Mouse (Mus musculus) kidney, postnatal 0 days (tissue): ENCODE measurements around the gene Wdr25. TPM values are rescaled to one million over a fixed set of nuclear protein-coding genes. Genes with fewer than 3 reads are reported as not detected.

Source experiments
- ATAC-seq: fragments of 200-750 bp; cut with Nextera tagmentation; replicated peaks from 2 replicates; pipeline ENCODE4 v1.8.0; 2017; ENCODE audit warnings: low read depth, moderate number of reproducible peaks, moderate TSS enrichment, moderate library complexity; ENCODE audit not compliant: low FRiP score
- DNase-seq: peaks from one replicate; pipeline ENCODE4 v3.0.0-alpha.2; 2016; ENCODE audit warnings: low spot score
- H3K27ac ChIP-seq: fragments of 300-500 bp; sonication (generic); 2 replicates; pipeline ENCODE4 v1.5.1; 2014; ENCODE audit warnings: mild to moderate bottlenecking
- H3K27me3 ChIP-seq: fragments of 300-500 bp; sonication (generic); 2 replicates; pipeline ENCODE4 v1.6.1; 2014; ENCODE audit warnings: low read length, mixed read lengths; ENCODE audit not compliant: insufficient read depth
- H3K36me3 ChIP-seq: fragments of 300-500 bp; sonication (generic); 2 replicates; pipeline ENCODE4 v1.6.1; 2014; ENCODE audit warnings: low read length, mixed read lengths; ENCODE audit not compliant: insufficient read depth
- H3K4me1 ChIP-seq: fragments of 300-500 bp; sonication (generic); replicated peaks from 2 replicates; pipeline ENCODE4 v1.6.1; 2014; ENCODE audit warnings: antibody characterized with exemption, low read length, mixed read lengths; ENCODE audit not compliant: insufficient read depth
- H3K4me2 ChIP-seq: fragments of 300-500 bp; sonication (generic); 2 replicates; pipeline ENCODE4 v1.6.1; 2014; ENCODE audit warnings: mild to moderate bottlenecking, low read length, moderate library complexity, mixed read lengths
- H3K4me3 ChIP-seq: fragments of 300-500 bp; sonication (generic); replicated peaks from 2 replicates; pipeline ENCODE4 v1.5.1; 2014; ENCODE audit warnings: low read depth, low read length
- H3K9ac ChIP-seq: fragments of 300-500 bp; sonication (generic); 2 replicates; pipeline ENCODE4 v1.6.1; 2014; ENCODE audit warnings: low read depth, low read length
- H3K9me3 ChIP-seq: fragments of 300-500 bp; sonication (generic); replicated peaks from 2 replicates; pipeline ENCODE4 v1.6.1; 2016; ENCODE audit warnings: low read length, inconsistent platforms, mixed read lengths
- CTCF ChIP-seq: IDR thresholded peaks from 2 replicates; pipeline ENCODE4 v1.5.1; 2016; ENCODE audit warnings: antibody characterized with exemption, low read depth, mild to moderate bottlenecking, moderate library complexity
- WGBS: fragments of 180-500 bp; shearing (Covaris S2); extraction: QIAGEN DNeasy Blood & Tissue Kit; methylation state at CpG from one replicate; pipeline ENCODE4 v1.1.7; 2014; 5-methylcytosine and 5-hydroxymethylcytosine counted together
- polyA plus RNA-seq: library from polyadenylated mRNA; unstranded; fragments of >200 nt; fragmentation: Nextera tagmentation; extraction: Ambion mirVana; gene quantifications from 2 replicates; pipeline ENCODE4 v1.2.1, GENCODE M21; 2015

Wdr25 gene
- polyA plus RNA-seq, 1 experiment from 2014 or later, result 5.3 TPM

DNA sequence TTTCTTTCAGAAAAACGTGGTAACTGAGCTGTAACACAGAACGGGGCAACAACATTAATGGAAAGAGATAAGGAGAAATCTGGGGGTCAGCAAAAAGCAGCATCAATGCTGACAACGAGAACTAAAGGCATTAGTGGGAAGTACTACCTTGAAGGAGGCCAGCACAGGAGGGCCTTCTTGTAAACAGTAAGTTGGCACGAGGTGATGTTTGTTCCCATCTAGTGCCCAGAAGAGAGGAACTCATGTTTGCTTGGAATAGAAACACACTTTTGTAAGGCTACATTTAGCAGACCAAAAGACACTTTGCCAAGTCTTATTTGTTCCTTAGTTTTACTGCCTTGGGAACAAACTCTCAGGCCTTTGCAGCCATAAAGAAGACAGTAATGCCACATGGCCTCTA, 4.8 kb upstream of the Wdr25 start:
- ATAC-seq (no peak), DNase-seq (no peak)
- Histone ChIP-seq H3K27me3 (no peaks in the 10 kb centered on the region), H3K4me1 (peaks cover 5% of the 10 kb centered on the region; the same call in 1 of the 2 replicates), H3K9ac (no peak overlapping the region), H3K36me3 (peaks cover 21% of the 10 kb centered on the region), H3K9me3 (no peaks in the 10 kb centered on the region), H3K4me3 (no peak overlapping the region), H3K4me2 (no peak overlapping the region), H3K27ac (no peak overlapping the region)
- 85% methylated on average over 4 of the region's 4 CpGs for WGBS
- TF ChIP-seq CTCF, result no peak

DNA sequence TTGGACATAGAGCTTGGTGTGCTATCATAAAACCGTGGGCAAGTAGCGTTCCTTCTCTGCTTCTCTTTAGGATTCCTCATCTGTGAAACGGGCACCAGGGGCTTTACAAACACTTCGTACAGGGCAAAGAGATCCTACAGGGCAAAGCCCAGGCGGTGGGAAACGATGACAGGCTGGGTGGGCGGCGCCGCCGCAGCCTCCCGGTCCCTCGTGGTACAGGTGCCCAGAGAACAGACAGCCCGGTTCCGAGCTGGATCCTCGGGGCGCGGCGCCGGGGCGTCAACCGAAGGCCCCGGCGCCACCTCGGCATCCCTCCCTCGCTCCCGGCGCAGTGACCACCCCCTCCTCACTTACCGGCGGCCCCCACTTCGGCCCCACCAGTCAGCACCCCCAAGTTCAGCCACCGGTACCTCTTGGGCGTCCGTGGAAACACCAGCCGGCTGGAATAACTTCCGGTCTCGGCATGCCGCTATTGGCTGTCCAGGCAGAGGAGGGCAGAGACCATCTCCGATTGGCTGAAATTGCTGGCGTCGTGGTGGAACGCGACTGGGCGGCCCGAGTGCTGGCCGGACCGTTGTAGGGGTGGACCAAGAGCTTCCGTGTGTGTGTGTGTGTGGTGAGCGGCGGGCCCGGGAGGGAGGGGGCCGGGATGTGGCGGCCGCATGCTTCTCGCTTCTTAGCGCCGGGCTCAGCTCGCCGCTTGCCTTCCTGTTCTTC, 442 bp downstream of the Wdr25 start, which contains the start of gene Wars:
Gene Wars (minus strand): TSS at position 460 of the 717 bp plus-strand sequence.
- H3K4me2 ChIP-seq, result peak within 1 kb of the TSS; percentile 79
- H3K9ac ChIP-seq, result peak within 1 kb of the TSS; percentile 77
- peaks cover 5% of the 10 kb centered on the region; the same call in 1 of the 2 replicates for H3K4me1 ChIP-seq
- no peaks in the 10 kb centered on the region for H3K27me3 ChIP-seq
- peak within 1 kb of the TSS; percentile 65 for H3K27ac ChIP-seq
- no peak for TF ChIP-seq CTCF
- peak within 1 kb of the TSS; percentile 77 for H3K4me3 ChIP-seq
- H3K9me3 ChIP-seq, result no peaks in the 10 kb centered on the region
- peak; percentile 100 for ATAC-seq
- DNase-seq, result peak; percentile 98
- WGBS, result under 1% methylated on average over 56 of the region's 58 CpGs
- H3K36me3 ChIP-seq, result no peaks in the 10 kb centered on the region; the same call in 1 of the 2 replicates

DNA sequence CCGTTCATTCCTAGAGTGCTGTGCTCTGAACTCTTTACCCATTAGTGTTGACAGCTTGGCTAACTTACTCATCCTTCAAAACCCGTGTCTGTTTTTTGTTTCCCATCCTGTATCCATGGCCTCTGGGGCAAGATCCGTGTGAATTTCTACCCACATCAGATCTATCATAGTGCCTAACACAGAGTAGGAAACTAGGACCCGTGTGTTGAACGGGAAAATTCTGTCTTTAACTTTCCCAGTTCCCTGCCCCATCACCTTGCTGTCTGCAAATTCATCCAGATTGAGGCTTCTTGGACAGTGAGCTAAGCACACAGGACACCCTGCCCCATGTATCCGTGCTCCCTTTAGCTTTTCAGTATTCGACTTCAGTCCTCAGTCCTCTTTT, 993 bp downstream of the Wdr25 start:
- Histone ChIP-seq H3K4me2 (peak overlapping the region; percentile 79), H3K9ac (peak overlapping the region; percentile 44), H3K4me3 (peak overlapping the region; percentile 77), H3K27me3 (no peaks in the 10 kb centered on the region), H3K4me1 (peaks cover 5% of the 10 kb centered on the region; the same call in 1 of the 2 replicates), H3K9me3 (no peaks in the 10 kb centered on the region), H3K36me3 (no peaks in the 10 kb centered on the region; the same call in 1 of the 2 replicates), H3K27ac (no peak overlapping the region)
- no peak for ATAC-seq
- no peak for DNase-seq
- no peak for TF ChIP-seq CTCF
- under 1% methylated on average over 7 of the region's 7 CpGs for WGBS

DNA sequence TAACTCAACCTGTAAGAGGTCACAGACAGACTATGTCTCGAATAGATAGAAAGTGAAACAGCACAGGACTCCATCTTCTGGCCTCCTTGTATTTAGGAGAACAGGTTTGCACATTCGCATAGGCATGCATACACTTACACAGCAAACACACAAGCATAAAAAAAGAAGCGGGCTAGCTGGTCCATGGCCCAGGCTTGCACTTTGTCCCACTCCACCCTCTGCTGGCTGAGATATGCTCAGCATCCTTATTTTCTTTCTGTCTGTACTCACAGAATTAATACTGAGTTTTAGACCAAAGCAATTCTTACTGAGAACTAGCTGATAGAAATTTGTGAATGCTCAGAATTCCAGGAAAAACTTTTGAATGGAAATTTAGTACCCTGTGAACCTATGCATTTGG, 2.6 kb downstream of the Wdr25 start:
- DNase-seq, result peak; percentile 62
- H3K4me2 ChIP-seq, result no peak overlapping the region
- peak; percentile 72 for TF ChIP-seq CTCF
- ATAC-seq, result no peak
- H3K4me1 ChIP-seq, result peaks cover 5% of the 10 kb centered on the region; the same call in 1 of the 2 replicates
- no peaks in the 10 kb centered on the region for H3K36me3 ChIP-seq
- H3K9ac ChIP-seq, result no peak overlapping the region
- no peaks in the 10 kb centered on the region for H3K9me3 ChIP-seq
- whole genome bisulfite sequencing, result 61% methylated on average over 3 of the region's 3 CpGs
- H3K4me3 ChIP-seq, result no peak overlapping the region
- no peak overlapping the region for H3K27ac ChIP-seq
- no peaks in the 10 kb centered on the region for H3K27me3 ChIP-seq

DNA sequence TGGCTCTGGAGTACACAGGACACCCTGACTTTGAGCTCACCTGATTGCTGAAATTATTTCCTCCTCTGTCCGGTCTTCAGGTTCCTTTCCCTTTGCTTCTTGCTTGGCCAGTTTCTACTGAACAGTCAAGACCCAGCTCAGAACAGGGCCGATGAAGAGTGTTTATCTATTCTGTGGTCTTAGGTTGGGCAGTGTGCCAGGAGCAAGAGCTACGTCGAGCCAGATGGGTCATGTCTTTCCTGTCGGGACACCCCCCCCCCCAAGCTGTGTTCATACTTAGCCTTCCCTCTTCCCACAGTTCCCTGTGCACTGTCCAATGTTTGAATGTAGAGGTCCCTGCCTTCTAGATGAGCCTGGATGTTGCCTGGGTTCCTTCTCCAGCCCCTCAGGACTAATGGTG, 7.9 kb downstream of the Wdr25 start:
- no peaks in the 10 kb centered on the region for H3K27me3 ChIP-seq
- H3K9me3 ChIP-seq, result no peaks in the 10 kb centered on the region
- H3K4me2 ChIP-seq, result no peak overlapping the region
- 49% methylated on average over 5 of the region's 5 CpGs for WGBS
- H3K9ac ChIP-seq, result no peak overlapping the region
- H3K4me1 ChIP-seq, result no peaks in the 10 kb centered on the region
- H3K4me3 ChIP-seq, result no peak overlapping the region
- TF ChIP-seq CTCF, result no peak
- no peak overlapping the region for H3K27ac ChIP-seq
- ATAC-seq, result no peak
- H3K36me3 ChIP-seq, result no peaks in the 10 kb centered on the region
- DNase-seq, result peak; percentile 36

DNA sequence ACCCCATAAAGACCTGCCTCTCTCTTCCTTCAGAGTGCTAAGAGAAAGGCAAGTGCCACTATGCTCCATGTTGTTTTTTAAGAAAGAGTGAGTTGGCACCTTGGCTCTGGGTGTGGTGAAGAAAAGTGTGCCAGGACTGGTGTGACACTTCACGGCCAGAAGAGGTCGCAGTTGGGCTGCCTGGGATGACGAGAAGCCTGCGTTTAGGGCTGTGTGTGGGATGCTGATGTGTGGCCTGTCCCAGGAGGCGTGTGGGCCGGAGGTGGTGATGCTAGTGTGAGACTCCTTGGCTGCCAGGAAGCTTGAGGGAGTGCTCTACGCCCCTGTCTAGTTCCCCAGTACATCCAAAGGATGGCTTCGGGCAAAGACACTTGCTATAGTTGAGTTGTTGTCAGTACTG, 9.5 kb downstream of the Wdr25 start:
- TF ChIP-seq CTCF, result peak; percentile 85
- Histone ChIP-seq H3K9ac (no peak overlapping the region), H3K4me3 (no peak overlapping the region), H3K36me3 (no peaks in the 10 kb centered on the region), H3K4me2 (no peak overlapping the region), H3K27ac (no peak overlapping the region), H3K4me1 (0 out of 2 replicates have a peak, but pooled peaks cover 8% of the 10 kb centered on the region), H3K27me3 (no peaks in the 10 kb centered on the region), H3K9me3 (no peaks in the 10 kb centered on the region)
- ATAC-seq, result no peak; the same call in 1 of the 2 replicates
- 12% methylated on average over 8 of the region's 8 CpGs for WGBS
- peak; percentile 67 for DNase-seq
